Mouse (Mus musculus): ENCODE results near the gene Olfr490. TPM values are rescaled to one million over a fixed set of nuclear protein-coding genes. Genes with fewer than 3 reads are reported as not detected.

Olfr490 gene
- not detected in 2 replicates for polyA plus RNA-seq (2015; fragmentation: Nextera tagmentation; extraction: Ambion mirVana)

DNA sequence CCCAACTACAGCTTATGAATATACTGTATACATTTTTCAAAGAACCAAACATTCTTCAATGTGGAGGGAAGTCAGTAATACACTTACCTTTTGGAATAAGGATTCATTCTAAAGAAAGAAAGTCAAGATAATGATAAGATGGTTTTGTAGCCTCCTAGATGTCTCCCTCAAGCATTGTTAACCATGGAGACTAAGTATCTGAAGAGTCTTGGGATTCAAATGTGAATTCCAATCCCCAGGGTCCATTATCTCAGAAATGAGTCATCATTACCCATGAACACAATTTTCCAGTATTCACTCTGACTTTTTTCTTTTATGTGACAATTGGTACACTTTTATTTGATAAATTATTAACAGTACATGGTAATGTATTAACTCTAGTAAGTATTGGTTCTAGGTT, at the start of gene Olfr490:
Gene Olfr490 (minus strand): TSS at position 101 of the 400 bp plus-strand sequence.

DNA sequence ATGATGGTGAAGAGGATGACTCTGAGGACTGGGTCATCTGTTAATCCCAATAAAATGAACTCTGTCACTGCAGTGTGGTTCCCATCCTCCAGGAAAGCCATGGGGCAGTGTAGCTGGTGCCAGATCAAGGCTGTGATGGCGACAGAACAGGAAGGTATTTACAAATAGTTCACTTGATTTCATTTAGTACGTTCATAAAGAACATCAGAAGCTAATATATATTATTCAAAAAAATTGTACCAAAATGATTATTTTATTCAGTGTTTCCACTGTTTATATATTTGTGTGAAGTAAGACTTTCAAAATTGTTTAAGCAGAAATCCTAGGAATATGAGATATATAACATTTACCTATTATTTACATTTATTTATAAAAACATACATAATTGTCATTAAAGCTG, 34.8 kb upstream of the Olfr490 start, which contains the start of gene Olfr492:
Gene Olfr492 (minus strand): TSS at position 101 of the 400 bp plus-strand sequence.

DNA sequence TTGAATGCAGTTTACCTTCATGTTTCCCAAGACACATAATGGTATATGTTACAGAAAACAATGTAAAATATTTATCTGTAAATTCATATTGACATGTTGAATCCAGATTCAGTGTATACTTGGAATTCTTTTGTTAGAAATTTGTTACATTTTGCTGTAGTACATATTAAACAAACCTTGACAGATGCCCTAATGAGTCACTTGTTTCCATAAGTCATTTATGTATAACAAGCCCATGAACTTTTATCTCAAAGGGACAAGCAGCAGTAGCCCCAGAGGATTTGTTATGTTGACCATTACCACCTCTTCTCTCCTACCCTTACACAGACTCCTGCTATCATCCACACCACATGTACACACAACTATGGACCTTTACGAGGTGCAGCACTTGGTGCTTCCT, 24.4 kb upstream of the Olfr490 start, which contains the start of gene Olfr491:
Gene Olfr491 (plus strand): TSS at position 301 of the 400 bp plus-strand sequence.

DNA sequence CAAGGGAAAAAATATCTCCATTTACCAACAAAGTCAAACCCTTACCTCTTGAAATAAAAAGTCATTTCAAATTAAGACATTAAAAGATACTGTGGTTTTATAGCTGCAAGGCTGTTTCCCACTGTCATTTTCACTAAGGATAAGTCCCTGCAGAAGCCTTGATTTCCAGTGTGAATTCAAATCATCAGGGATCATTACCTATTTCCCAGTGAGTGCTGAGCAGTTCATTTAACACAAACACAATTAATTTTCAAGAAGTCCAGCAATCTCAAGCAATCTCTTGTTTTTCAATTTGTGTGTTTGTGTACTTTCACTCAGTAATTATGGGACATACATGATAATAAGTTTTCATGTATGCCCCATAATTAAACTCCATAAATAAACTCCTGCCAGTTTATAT, 30.5 kb downstream of the Olfr490 start, which contains the start of gene Olfr488:
Gene Olfr488 (minus strand): TSS at position 101 of the 400 bp plus-strand sequence.

Other genes with a start within 250 kb of the Olfr490 start
- gene Olfr479, start 238.2 kb downstream of the Olfr490 start, polyA plus RNA-seq (2015; fragmentation: Nextera tagmentation; extraction: Ambion mirVana), result not detected in 2 replicates
- not detected in 2 replicates for gene Olfr480, start 221.6 kb downstream of the Olfr490 start, polyA plus RNA-seq (2015; fragmentation: Nextera tagmentation; extraction: Ambion mirVana)
- not detected in 2 replicates for gene Olfr481, start 209.1 kb downstream of the Olfr490 start, polyA plus RNA-seq (2015; fragmentation: Nextera tagmentation; extraction: Ambion mirVana)
- gene Olfr482, start 191.3 kb downstream of the Olfr490 start, polyA plus RNA-seq (2015; fragmentation: Nextera tagmentation; extraction: Ambion mirVana), result 0.06 and 0.10 TPM in 2 replicates
- not detected in 2 replicates for gene Olfr483, start 188.1 kb downstream of the Olfr490 start, polyA plus RNA-seq (2015; fragmentation: Nextera tagmentation; extraction: Ambion mirVana)
- gene Olfr484, start 161.5 kb downstream of the Olfr490 start, polyA plus RNA-seq (2015; fragmentation: Nextera tagmentation; extraction: Ambion mirVana), result not detected in 2 replicates
- not detected in 2 replicates for gene Olfr485, start 129.1 kb downstream of the Olfr490 start, polyA plus RNA-seq (2015; fragmentation: Nextera tagmentation; extraction: Ambion mirVana)
- gene Olfr486, start 116.2 kb downstream of the Olfr490 start, polyA plus RNA-seq (2015; fragmentation: Nextera tagmentation; extraction: Ambion mirVana), result not detected in 2 replicates
- not detected in 2 replicates for gene Olfr487, start 74.3 kb downstream of the Olfr490 start, polyA plus RNA-seq (2015; fragmentation: Nextera tagmentation; extraction: Ambion mirVana)
- gene Olfr488, start 30.6 kb downstream of the Olfr490 start, polyA plus RNA-seq (2015; fragmentation: Nextera tagmentation; extraction: Ambion mirVana), result not detected in 2 replicates
- not detected in 2 replicates for gene Olfr491, start 24.5 kb upstream of the Olfr490 start, polyA plus RNA-seq (2015; fragmentation: Nextera tagmentation; extraction: Ambion mirVana)
- not detected in 2 replicates for gene Olfr492, start 34.7 kb upstream of the Olfr490 start, polyA plus RNA-seq (2015; fragmentation: Nextera tagmentation; extraction: Ambion mirVana)
- not detected in 2 replicates for gene Olfr493, start 58.0 kb upstream of the Olfr490 start, polyA plus RNA-seq (2015; fragmentation: Nextera tagmentation; extraction: Ambion mirVana)
- not detected in 2 replicates for gene Olfr494, start 76.4 kb upstream of the Olfr490 start, polyA plus RNA-seq (2015; fragmentation: Nextera tagmentation; extraction: Ambion mirVana)
- not detected in 2 replicates for gene Olfr495, start 104.2 kb upstream of the Olfr490 start, polyA plus RNA-seq (2015; fragmentation: Nextera tagmentation; extraction: Ambion mirVana)
- not detected in 2 replicates for gene Olfr497, start 131.5 kb upstream of the Olfr490 start, polyA plus RNA-seq (2015; fragmentation: Nextera tagmentation; extraction: Ambion mirVana)
- gene Olfr498, start 176.4 kb upstream of the Olfr490 start, polyA plus RNA-seq (2015; fragmentation: Nextera tagmentation; extraction: Ambion mirVana), result not detected in 2 replicates
- gene Olfr502, start 236.1 kb upstream of the Olfr490 start, polyA plus RNA-seq (2015; fragmentation: Nextera tagmentation; extraction: Ambion mirVana), result not detected in 2 replicates

Data from neural tube, postnatal 0 days (tissue).